Comparison of ENCODE assay signal across 7 mouse cellular contexts in genomic region chr1:193189771-193190170, GRCm38 (mm10). TPM values are rescaled to one million over a fixed set of nuclear protein-coding genes. Genes with fewer than 3 reads are reported as not detected.
DNase-seq lines count a peak whose midpoint lies in the region; ATAC-seq and TF ChIP-seq lines count a peak whose summit lies in the region.

No protein-coding gene starts in this region.

- H3K4me3 ChIP-seq in left cerebral cortex, adult 2 months = no peak overlapping the region
- no peak overlapping the region for H3K4me3 ChIP-seq in embryonic facial prominence, embryonic 15.5 days (replicated peaks)
- no peak overlapping the region for H3K4me3 ChIP-seq in olfactory bulb, adult 2 months (ENCODE audit: insufficient read depth, low read depth, low read length)

- 0 out of 2 replicates have a peak overlapping the region, but pooled peaks have one; percentile 17 for H3K4me2 ChIP-seq in embryonic facial prominence, embryonic 15.5 days (replicated peaks)

- intact Hi-C loops in left cerebral cortex, adult 2 months (cut with DNase I) = no loop called here

- DNase-seq in left cerebral cortex, adult 2 months (ENCODE audit: extremely low spot score in 1 of 2, low spot score in 2 of 2) = no peak
- no peak for DNase-seq in left cerebral cortex, adult 11 months (ENCODE audit: low spot score)
- peak; percentile 55 for DNase-seq in induced T-regulatory cell, adult 2 months (ENCODE audit: low read depth)
- DNase-seq in frontal cortex, postnatal 25 days (ENCODE audit: low spot score in 2 of 2) = no peak
- DNase-seq in adipocyte (ENCODE audit: low spot score) = no peak

- H3K27me3 ChIP-seq in embryonic facial prominence, embryonic 15.5 days = no peaks in the 10 kb centered on the region

- no peak for TF ChIP-seq CTCF in left cerebral cortex, adult 2 months (IDR thresholded peaks at IDR 0.05)
- TF ChIP-seq CTCF in olfactory bulb, adult 2 months (IDR thresholded peaks at IDR 0.05; ENCODE audit: insufficient read depth, low read depth, low read length) = no peak

- peak overlapping the region; percentile 69 for H3K27ac ChIP-seq in left cerebral cortex, adult 2 months
- peak overlapping the region; percentile 94 for H3K27ac ChIP-seq in embryonic facial prominence, embryonic 15.5 days (replicated peaks)
- H3K27ac ChIP-seq in olfactory bulb, adult 2 months (ENCODE audit: insufficient read depth, low read depth, low read length) = peak overlapping the region; percentile 91

- no peak for TF ChIP-seq POLR2A in olfactory bulb, adult 2 months (IDR thresholded peaks at IDR 0.05; ENCODE audit: insufficient read depth, low read depth, low read length)

- no peak overlapping the region for H3K9ac ChIP-seq in embryonic facial prominence, embryonic 15.5 days

- peaks cover 39% of the 10 kb centered on the region for H3K4me1 ChIP-seq in embryonic facial prominence, embryonic 15.5 days
- peaks cover 15% of the 10 kb centered on the region for H3K4me1 ChIP-seq in olfactory bulb, adult 2 months (ENCODE audit: control insufficient read depth, insufficient read depth, low read length)

- no peaks in the 10 kb centered on the region for H3K36me3 ChIP-seq in embryonic facial prominence, embryonic 15.5 days

- ATAC-seq in embryonic facial prominence, embryonic 15.5 days (ENCODE audit: insufficient number of reproducible peaks, low FRiP score, low TSS enrichment, low read depth) = peak; percentile 41

- no peaks in the 10 kb centered on the region for H3K9me3 ChIP-seq in embryonic facial prominence, embryonic 15.5 days (replicated peaks)

- WGBS in embryonic facial prominence, embryonic 15.5 days = 15% methylated on average over 3 of the region's 3 CpGs
- 43% methylated on average over 3 of the region's 3 CpGs for whole genome bisulfite sequencing in olfactory bulb, adult 2 months

RNA-seq across cellular contexts. Expression of gene Traf3ip3, which starts 11.7 kb away (rescaled TPM):
- total RNA-seq in left cerebral cortex, adult 2 months (2021) = 1 to 10 TPM; 1.2 to 1.8 TPM
- 23.6 and 31.4 TPM in 2 replicates for polyA plus RNA-seq in embryonic facial prominence, embryonic 15.5 days (2015; fragmentation: Nextera tagmentation; extraction: Ambion mirVana)
- polyA plus RNA-seq in olfactory bulb, adult 2 months (2012; ENCODE audit: insufficient read depth, insufficient read length, low replicate concordance, missing spikeins) = not detected in 2 replicates

RNA-seq across cellular contexts. Expression of gene Lamb3, which starts 17.7 kb away (rescaled TPM):
- 1 to 10 TPM in 1 of 2 experiments, under 1 TPM in 1; 0.97 to 1.1 TPM for total RNA-seq in left cerebral cortex, adult 2 months (2021)
- 17.9 and 20.1 TPM in 2 replicates for polyA plus RNA-seq in embryonic facial prominence, embryonic 15.5 days (2015; fragmentation: Nextera tagmentation; extraction: Ambion mirVana)
- not detected in 2 replicates for polyA plus RNA-seq in olfactory bulb, adult 2 months (2012; ENCODE audit: insufficient read depth, insufficient read length, low replicate concordance, missing spikeins)

RNA-seq across cellular contexts. Expression of gene A130010J15Rik, which starts 21.9 kb away (rescaled TPM):
- 1 to 10 TPM; 3.4 to 3.5 TPM for total RNA-seq in left cerebral cortex, adult 2 months (2021)
- polyA plus RNA-seq in embryonic facial prominence, embryonic 15.5 days (2015; fragmentation: Nextera tagmentation; extraction: Ambion mirVana) = 15.3 and 15.9 TPM in 2 replicates
- polyA plus RNA-seq in olfactory bulb, adult 2 months (2012; ENCODE audit: insufficient read depth, insufficient read length, low replicate concordance, missing spikeins) = not detected in 2 replicates

RNA-seq across cellular contexts. Expression of gene Irf6, which starts 36.9 kb away (rescaled TPM):
- total RNA-seq in left cerebral cortex, adult 2 months (2021) = 1 to 10 TPM in 1 of 2 experiments, under 1 TPM in 1; 0.68 to 1.1 TPM
- 51.2 and 56.7 TPM in 2 replicates for polyA plus RNA-seq in embryonic facial prominence, embryonic 15.5 days (2015; fragmentation: Nextera tagmentation; extraction: Ambion mirVana)
- not detected in 2 replicates for polyA plus RNA-seq in olfactory bulb, adult 2 months (2012; ENCODE audit: insufficient read depth, insufficient read length, low replicate concordance, missing spikeins)

RNA-seq across cellular contexts. Expression of gene Diexf, which starts 59.7 kb away (rescaled TPM):
- 10 to 100 TPM; 20.9 to 25.5 TPM for total RNA-seq in left cerebral cortex, adult 2 months (2021)
- 8.2 and 8.6 TPM in 2 replicates for polyA plus RNA-seq in embryonic facial prominence, embryonic 15.5 days (2015; fragmentation: Nextera tagmentation; extraction: Ambion mirVana)
- polyA plus RNA-seq in olfactory bulb, adult 2 months (2012; ENCODE audit: insufficient read depth, insufficient read length, low replicate concordance, missing spikeins) = 406 TPM in 1 of 2 replicates, not detected in the other

Comparison
In these comparisons a context has a peak if more than half of its experiments do, and no peak if none do; other contexts are left out.
1. RNA of gene A130010J15Rik, which starts 21.9 kb away (polyA plus RNA-seq): 15.3 to 15.9 TPM in embryonic facial prominence, embryonic 15.5 days; not detected in olfactory bulb, adult 2 months; every median in the first group is over 10 times any median in the second.
2. Peak in every context shown above with its lines, with median percentiles within 50 percentile points of each other: H3K27ac ChIP-seq.